Mouse (Mus musculus) ZHBTc4 (cell line): ENCODE results near the gene 2310022A10Rik.

Source experiments
- DNase-seq: peaks from one replicate; pipeline ENCODE4 v3.0.0-alpha.2; 2011; ENCODE audit warnings: low read depth, low spot score

Gene 2310022A10Rik

GRCm38 (mm10) chr7:27552931-27553513 is at the start of gene 2310022A10Rik, which contains the start of gene Pld3:
Gene 2310022A10Rik, plus strand, starts transcription at chr7:27553233.
Gene Pld3, minus strand, starts transcription at chr7:27553218.
- peak; percentile 99 for DNase-seq

DNA sequence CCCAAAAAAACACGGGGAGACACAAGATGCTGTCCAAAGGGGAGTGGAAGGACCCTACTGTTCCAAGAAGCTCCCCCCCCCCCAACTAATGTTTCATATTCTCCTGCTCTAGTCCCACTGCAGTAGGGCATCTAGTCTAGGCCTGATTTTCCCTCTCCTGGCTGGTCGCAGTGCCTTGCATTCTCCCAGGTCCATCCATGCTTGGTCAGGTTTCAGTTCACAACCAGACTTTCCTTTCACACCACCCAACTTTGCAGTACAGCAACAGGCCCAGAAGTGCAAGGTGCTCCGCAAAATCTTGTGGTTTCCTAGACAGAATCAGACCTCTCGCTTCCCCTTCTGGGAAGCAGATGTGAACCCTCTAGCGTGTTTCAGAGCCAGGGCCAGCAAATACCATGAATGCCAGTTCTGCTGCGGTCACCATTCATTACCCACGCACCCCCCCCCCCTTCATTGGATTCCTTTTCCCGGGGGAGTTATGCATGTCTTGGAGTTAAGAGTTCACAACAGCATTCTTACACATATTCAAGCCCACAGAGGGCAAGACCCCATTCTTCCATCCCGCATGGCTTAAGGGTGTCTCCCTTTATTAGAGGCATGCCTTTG is 46.2 kb upstream of the 2310022A10Rik start:
- DNase-seq: no peak

DNA sequence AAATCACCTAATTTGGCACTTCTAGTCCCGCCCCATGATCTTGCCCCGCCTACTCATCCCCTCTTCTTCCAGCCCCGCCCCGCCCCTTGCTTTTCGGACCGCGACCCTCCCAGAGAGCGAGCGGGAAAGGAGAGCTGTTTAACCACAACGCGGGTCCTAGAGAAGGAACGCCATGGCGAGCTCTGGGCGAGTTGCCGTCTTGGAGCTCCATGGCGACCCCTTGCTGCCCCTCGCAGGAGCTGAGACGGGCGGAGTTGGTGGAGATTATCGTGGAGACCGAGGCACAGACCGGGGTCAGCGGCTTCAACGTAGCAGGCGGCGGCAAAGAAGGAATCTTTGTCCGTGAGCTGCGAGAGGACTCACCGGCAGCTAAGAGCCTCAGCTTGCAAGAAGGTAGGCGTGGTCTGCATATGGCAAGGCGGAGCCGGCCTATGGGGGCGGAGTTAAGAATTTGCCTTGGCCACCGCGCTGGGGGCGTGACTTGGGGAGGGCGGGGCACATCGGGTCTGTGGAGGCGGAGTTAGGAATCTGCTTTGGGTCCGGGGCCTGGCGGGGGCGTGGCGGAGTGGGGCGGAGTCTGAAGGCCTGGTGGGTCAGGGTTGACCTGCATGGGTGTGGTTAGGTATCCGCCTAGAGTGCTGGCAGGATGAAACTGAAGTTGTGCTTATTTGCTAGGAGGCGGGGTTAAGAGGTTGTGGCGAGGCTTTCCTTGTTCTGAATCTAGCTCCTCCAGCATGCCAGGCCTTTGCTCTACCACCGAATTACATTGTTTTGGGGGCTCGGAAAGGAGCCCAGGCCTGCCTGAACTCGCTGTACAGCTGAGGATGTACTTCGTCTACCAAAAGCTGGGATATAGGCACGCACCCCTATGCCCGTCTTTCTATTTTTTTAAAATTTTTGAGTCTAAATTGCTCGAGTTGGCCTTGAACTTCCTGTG is 45.1 kb upstream of the 2310022A10Rik start:
- peak; percentile 99 for DNase-seq

DNA sequence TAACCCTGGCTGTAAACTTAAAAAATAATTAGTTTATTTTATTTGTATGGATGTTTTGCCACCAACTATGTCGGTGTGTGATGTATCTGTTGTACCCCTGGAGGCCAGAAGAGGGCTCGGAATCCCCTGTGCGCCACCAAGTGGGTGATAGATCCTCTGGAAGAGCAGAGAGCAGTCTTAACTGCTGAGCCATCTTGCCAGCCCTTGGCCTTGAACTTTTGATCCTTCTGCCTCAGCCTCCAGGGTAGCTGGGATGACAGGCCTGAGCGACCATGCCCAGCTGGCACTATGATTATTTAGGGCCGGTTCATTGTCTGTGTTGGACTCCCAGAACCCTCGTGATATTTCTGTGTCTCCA is 44.4 kb upstream of the 2310022A10Rik start:
- DNase-seq: peak; percentile 86

- peak; percentile 65 for DNase-seq
Measured at GRCm38 (mm10) chr7:27510809-27511208, 42.2 kb upstream of the 2310022A10Rik start.

- DNase-seq: peak; percentile 70
Measured at GRCm38 (mm10) chr7:27514961-27515360, 38.1 kb upstream of the 2310022A10Rik start.

- no peak for DNase-seq
Measured at GRCm38 (mm10) chr7:27518314-27518713, 34.7 kb upstream of the 2310022A10Rik start.

- peak; percentile 77 for DNase-seq
Measured at GRCm38 (mm10) chr7:27520104-27520503, 32.9 kb upstream of the 2310022A10Rik start.

DNA sequence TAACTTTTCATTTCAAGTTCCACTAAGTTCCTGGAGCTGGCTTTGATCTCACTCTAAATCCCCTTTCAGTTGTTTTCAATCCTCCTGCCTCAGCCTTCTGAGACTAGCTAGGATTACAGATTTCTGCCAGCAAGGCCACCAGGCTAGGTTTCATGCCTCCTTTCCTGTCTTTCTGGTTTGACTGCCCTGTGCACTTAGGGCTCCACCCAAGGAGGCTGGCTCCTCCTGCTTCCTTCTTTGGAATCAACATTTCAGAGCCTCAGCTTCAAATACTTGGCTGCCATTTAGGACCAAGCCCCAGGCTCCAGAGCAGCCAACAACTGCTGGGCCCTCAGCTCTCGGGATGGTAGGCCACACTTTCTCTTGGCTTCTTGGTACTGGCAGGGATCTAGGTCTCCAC is 32.4 kb upstream of the 2310022A10Rik start:
- DNase-seq: peak; percentile 58

DNA sequence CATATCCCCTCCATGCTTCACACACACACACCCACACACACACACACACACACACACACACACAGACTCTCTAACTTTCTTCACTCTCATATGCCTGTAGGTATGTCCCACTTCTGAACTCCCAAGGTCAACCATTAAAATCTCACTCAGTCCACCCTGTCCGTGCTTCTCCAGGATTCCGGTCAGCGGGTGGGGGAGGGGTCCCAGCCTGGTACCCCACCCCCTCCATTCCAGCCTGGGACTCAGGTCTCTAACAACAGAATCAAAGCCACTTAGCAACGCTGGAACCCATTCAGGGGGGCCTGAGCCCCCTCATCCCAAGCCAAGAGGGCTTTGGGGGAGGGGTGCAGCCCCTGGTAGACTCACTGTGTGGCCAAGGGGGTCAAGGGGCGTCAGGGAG is 30.1 kb upstream of the 2310022A10Rik start, which contains the start of gene Hipk4:
Gene Hipk4, plus strand, starts transcription at position 301 of the 400 bp plus-strand sequence.
- DNase-seq: no peak

- DNase-seq: no peak
Measured at GRCm38 (mm10) chr7:27523805-27524204, 29.2 kb upstream of the 2310022A10Rik start.

DNA sequence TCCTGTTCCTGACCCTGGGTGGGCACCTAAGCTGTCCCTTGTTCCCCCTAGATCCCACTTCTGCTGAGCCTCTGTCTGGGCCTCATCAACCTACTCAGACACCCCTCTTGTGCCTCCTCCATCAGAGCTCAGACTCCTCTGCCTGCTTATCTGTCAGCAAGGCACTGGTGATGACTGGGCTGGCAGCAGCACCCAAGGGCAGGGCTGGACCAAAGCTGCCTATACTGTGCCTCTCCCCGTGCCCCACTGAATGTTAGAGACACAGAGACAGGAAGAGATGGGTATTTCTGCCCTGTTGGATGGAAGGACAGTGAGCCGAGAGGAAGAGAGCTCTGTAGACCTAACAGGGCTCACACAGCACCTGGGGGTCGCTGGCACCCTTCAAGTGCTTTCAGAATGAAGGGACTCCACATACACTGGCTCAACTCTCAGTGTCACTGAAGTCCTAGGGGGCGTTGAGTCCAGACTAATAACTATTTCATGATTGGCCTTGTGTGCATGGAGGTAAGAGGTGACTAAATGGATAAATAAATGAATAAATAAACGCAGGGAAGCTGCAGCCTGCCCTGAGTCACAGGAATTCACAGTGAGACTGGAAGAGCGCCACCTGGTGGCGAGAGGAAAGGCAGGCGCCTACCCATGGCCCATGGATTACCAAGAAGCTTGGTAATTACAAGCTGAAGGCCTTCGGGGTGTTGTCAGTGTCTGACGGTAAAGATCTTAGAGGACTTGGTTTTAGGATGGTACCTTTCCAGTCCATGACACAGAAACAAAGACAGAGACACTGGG is 26.8 kb upstream of the 2310022A10Rik start:
- peak; percentile 88 for DNase-seq

DNA sequence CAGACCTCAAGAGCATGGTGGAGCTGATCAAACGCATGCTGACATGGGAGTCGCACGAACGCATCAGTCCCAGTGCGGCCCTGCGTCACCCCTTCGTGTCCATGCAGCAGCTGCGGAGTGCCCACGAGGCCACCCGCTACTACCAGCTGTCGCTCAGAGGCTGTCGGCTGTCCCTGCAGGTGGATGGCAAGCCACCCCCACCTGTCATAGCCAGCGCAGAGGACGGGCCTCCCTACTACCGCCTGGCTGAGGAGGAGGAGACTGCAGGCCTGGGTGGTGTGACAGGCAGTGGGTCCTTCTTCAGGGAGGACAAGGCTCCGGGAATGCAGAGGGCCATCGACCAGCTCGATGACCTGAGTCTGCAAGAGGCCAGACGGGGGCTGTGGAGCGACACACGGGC is 24.0 kb upstream of the 2310022A10Rik start:
- DNase-seq: no peak

DNA sequence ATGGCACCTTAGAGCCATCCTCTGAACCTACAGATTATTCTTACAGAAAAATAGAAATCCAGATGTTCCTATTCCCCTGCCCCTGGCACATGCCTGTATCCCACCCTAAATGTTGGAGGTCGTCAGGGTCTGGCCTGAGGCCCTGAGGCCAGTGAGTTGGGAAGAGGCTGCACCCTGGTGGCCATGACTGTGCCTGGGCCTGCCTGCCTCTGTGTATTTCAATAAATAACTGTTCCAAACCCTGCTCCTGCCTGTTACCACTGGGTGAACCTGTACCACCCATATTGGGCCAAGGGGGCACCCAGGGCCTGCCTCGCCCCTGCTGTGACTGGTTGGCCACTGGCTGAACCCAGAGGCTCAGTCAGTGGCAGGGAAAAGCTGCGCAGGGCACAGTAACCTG is 22.1 kb upstream of the 2310022A10Rik start:
- no peak for DNase-seq

DNA sequence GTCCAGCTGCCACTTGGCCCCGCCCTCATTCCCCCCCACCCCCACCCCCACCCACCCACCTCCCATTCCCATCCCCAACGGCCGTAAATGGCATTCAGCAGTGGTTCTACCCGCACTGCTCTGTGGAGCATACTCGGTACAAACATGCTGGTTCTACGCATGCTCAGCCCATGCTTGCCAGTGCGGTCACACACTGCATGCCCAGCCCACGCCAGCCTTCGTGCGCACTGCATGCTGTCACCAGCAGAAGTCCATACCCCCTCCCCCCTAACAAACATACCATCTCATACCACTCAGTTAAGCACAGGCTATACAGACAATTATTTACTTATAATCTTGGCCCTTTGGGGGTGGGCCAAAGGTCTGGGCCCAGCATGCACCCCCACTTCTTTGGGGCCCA is 21.3 kb upstream of the 2310022A10Rik start:
- DNase-seq: no peak

DNA sequence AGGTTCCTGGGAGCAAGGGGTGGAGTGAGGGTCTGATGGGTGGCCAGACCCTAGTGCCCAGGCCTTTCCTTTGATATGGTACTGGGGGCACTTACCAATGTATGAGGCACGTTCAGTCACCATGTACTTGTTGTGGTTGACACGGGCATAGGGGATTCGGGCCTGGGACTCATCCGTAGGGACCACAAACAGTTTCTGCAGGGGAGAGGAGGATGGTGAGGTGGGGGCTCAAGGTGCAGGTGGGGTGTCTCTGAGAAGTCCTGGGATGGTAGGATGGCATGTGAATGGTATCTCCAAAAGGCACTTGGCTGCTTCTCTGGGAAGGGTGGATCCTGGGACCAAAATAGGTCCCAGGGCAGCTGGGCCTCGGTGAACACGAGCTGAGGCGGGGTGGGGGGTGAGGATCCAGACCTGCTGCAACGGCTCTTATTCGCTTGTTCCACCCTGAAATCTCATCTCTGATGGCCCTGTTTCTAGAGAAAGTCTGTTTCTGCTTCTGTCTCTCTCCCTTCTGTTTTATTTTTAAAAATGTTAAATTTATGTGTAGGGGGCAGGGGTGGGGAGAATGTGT is 20.5 kb upstream of the 2310022A10Rik start:
- DNase-seq: no peak

GRCm38 (mm10) chr7:27535386-27535785 is 17.6 kb upstream of the 2310022A10Rik start:
- DNase-seq: no peak

GRCm38 (mm10) chr7:27536618-27537017 is 16.4 kb upstream of the 2310022A10Rik start:
- no peak for DNase-seq

DNA sequence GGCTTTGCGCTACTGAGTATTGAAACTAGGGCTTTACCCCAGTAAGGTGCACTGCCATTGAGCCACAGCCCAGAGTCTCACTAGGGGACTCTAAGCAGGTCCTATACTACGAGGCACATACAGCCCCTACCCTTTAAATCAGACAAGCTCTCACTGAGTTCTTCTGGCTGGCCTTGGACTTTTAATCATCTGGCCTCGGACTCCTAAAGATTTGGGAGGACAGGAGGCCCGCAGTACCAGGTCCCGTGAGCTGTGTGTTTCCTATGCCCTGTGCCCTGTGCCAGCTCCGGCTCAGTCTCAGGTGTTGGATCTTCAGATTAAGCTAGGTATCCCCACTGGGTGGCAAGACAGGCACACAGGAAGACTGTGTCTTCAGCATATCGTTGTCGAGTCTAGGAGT is 15.0 kb upstream of the 2310022A10Rik start:
- DNase-seq: no peak

DNA sequence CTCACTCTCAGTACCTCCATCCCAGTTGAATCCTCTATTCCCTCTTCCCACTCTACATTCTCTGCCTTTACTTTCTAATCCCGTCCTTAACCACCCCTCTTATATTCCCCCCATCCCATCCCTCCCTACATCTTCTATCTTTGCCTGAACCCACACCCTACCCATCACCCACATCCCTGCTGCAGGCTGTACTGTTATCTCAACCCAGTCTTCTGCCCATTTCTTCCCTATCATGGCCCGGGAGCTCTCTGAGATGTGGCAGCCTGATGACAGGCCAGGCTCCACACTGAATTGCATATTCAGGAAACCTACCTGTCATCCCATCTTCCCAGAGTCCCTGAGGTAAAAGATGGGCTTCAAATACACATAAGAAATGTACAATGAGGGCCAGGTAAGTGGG is 14.2 kb upstream of the 2310022A10Rik start:
- DNase-seq: no peak

- no peak for DNase-seq
Measured at GRCm38 (mm10) chr7:27540521-27540920, 12.5 kb upstream of the 2310022A10Rik start.
